13 mouse cellular contexts compared by ENCODE assay signal in the genomic region with DNA sequence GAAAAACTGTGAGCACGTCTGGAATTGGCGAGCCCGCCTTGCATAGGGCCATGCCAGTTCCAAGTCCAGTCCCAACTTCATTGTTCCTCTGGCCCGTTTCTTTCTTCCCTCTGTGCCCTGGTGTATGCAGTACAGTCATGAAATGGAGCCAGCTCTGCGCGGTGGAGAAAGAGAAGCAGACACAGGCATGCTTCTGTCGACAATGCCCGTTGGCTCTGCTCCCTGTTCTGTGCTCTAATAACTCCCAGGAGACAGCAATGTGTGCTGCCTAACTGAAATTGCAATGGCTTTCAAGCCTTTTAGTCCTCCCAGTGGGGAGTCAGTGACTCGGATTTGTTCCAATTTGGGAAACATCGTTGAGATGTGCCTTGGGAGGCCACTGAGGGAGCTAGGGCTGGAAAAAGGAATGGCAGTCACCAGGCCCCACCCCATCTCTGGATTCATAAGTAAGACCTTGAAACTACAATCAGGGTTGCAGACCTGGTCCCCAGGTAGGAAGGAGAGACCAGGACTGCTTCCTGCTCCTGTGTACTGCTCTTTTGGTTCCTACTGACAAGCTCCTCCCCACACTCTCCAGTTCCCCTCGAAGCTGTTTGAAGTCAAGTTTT. TPM values are rescaled to one million over a fixed set of nuclear protein-coding genes. Genes with fewer than 3 reads are reported as not detected.
DNase-seq lines count a peak whose midpoint lies in the region; ATAC-seq and TF ChIP-seq lines count a peak whose summit lies in the region.
"Had no signal": no experiment of that assay in that cellular context is flagged by ENCODE, and none has a peak within 500 bp of the region (broad histone marks: within the 10 kb centered on the region; RNA-seq: fewer than 3 reads in every experiment).

No protein-coding gene starts in this region.

- peak; percentile 88 for ATAC-seq in neural tube, embryonic 13.5 days (ENCODE audit: low read depth)
- ATAC-seq in neural tube, embryonic 15.5 days (ENCODE audit: low FRiP score) = peak; percentile 86
- ATAC-seq: intestine, embryonic 16.5 days had no signal

- TF ChIP-seq CTCF in lung, adult 2 months (IDR thresholded peaks at IDR 0.05; ENCODE audit: insufficient read depth, low read length) = no peak

- no peaks in the 10 kb centered on the region for H3K9me3 ChIP-seq in neural tube, embryonic 13.5 days
- no peaks in the 10 kb centered on the region for H3K9me3 ChIP-seq in neural tube, embryonic 15.5 days (replicated peaks)
- H3K9me3 ChIP-seq: heart, embryonic 10.5 days had no signal

- intact Hi-C loops in heart, postnatal 25 days (cut with DNase I) = loop anchor here (2.0 kb wide), 1 partner anchor 13 kb away; no protein-coding TSS in a partner anchor

- no peak for TF ChIP-seq POLR2A in lung, adult 2 months (IDR thresholded peaks at IDR 0.05; ENCODE audit: borderline replicate concordance, extremely low read depth, low read depth, low read length)

- DNase-seq in adrenal gland, postnatal 10 days = peak; percentile 62
- no peak for DNase-seq in adrenal gland, adult 2 months
- peak; percentile 96 for DNase-seq in heart, adult 11 months
- no peak for DNase-seq in heart, postnatal 25 days (ENCODE audit: low spot score)
- no peak for DNase-seq in neural tube, embryonic 10.5 days (ENCODE audit: extremely low spot score, low spot score)
- DNase-seq in lung, adult 2 months = no peak
- DNase-seq: adrenal gland, adult 8-10 months; lung, postnatal 4 days had no signal

- H3K27ac ChIP-seq in neural tube, embryonic 13.5 days (replicated peaks) = peak overlapping the region; percentile 19
- peak overlapping the region; percentile 37; the same call in 1 of the 2 replicates for H3K27ac ChIP-seq in neural tube, embryonic 15.5 days (replicated peaks)
- H3K27ac ChIP-seq: heart, embryonic 10.5 days had no signal

- no peaks in the 10 kb centered on the region for H3K36me3 ChIP-seq in neural tube, embryonic 13.5 days
- H3K36me3 ChIP-seq in neural tube, embryonic 15.5 days = no peaks in the 10 kb centered on the region
- H3K36me3 ChIP-seq: heart, embryonic 10.5 days had no signal

- peaks cover 7% of the 10 kb centered on the region for H3K4me1 ChIP-seq in neural tube, embryonic 13.5 days (replicated peaks)
- H3K4me1 ChIP-seq in neural tube, embryonic 15.5 days = peaks cover 10% of the 10 kb centered on the region
- H3K4me1 ChIP-seq in lung, adult 2 months (ENCODE audit: control insufficient read depth, insufficient read depth, low read length) = no peaks in the 10 kb centered on the region
- H3K4me1 ChIP-seq: heart, embryonic 10.5 days had no signal

- H3K9ac ChIP-seq in neural tube, embryonic 13.5 days = no peak overlapping the region
- no peak overlapping the region for H3K9ac ChIP-seq in neural tube, embryonic 15.5 days (replicated peaks)

- H3K4me2 ChIP-seq in neural tube, embryonic 13.5 days = no peak overlapping the region
- H3K4me2 ChIP-seq in neural tube, embryonic 15.5 days = no peak overlapping the region
- H3K4me2 ChIP-seq: liver, embryonic 11.5 days had no signal

- WGBS in neural tube, embryonic 13.5 days = 46% methylated on average over 11 of the region's 11 CpGs
- WGBS in neural tube, embryonic 15.5 days = 43% methylated on average over 11 of the region's 11 CpGs
- WGBS in lung, adult 2 months = 73% methylated on average over 11 of the region's 11 CpGs

- no peak overlapping the region for H3K4me3 ChIP-seq in neural tube, embryonic 13.5 days
- H3K4me3 ChIP-seq in neural tube, embryonic 15.5 days (replicated peaks) = no peak overlapping the region
- no peak overlapping the region for H3K4me3 ChIP-seq in lung, adult 2 months (replicated peaks; ENCODE audit: extremely low read depth, low read depth, low read length)
- H3K4me3 ChIP-seq: heart, embryonic 10.5 days had no signal

- H3K27me3 ChIP-seq in neural tube, embryonic 13.5 days = no peaks in the 10 kb centered on the region
- no peaks in the 10 kb centered on the region for H3K27me3 ChIP-seq in neural tube, embryonic 15.5 days (replicated peaks)

RNA-seq across cellular contexts. Expression of gene Nampt, which starts 58.7 kb away (rescaled TPM):
- total RNA-seq in adrenal gland, postnatal 10 days (2021) = 100 to 1,000 TPM in 1 of 2 experiments, 10 to 100 TPM in 1; 89.7 to 171 TPM
- total RNA-seq in adrenal gland, adult 2 months (2021) = 100 to 1,000 TPM; 105 to 130 TPM
- 11.8 and 23.4 TPM in 2 replicates for polyA plus RNA-seq in adrenal gland, adult 2 months (2012; rRNA removed)
- total RNA-seq in heart, postnatal 25 days (2021) = 10 to 100 TPM; 88.4 to 94.6 TPM
- polyA plus RNA-seq in neural tube, embryonic 13.5 days (2015; fragmentation: Nextera tagmentation; extraction: Ambion mirVana) = 34.1 and 35.0 TPM in 2 replicates
- polyA plus RNA-seq in neural tube, embryonic 15.5 days (2015; fragmentation: Nextera tagmentation; extraction: Ambion mirVana) = 29.3 and 29.5 TPM in 2 replicates
- 11.4 and 22.2 TPM in 2 replicates for polyA plus RNA-seq in lung, adult 2 months (2012; rRNA removed)

Comparison
In these comparisons a context has a peak if more than half of its experiments do, and no peak if none do; other contexts are left out.
1. DNase-seq: peak in adrenal gland, postnatal 10 days (single experiment) and heart, adult 11 months (single experiment); none in adrenal gland, adult 2 months (single experiment), heart, postnatal 25 days (single experiment), neural tube, embryonic 10.5 days (single experiment) and lung, adult 2 months (single experiment).